Mouse (Mus musculus) cerebellum, adult 2 months (tissue): Measurements from ENCODE around the gene Gm28230.

Source experiments
- CTCF ChIP-seq: fragments of 200-500 bp; IDR thresholded peaks from 2 replicates; pipeline ENCODE4 v1.5.1; 2011; ENCODE audit warnings: low read depth, mild to moderate bottlenecking, control low read depth, low read length, moderate library complexity, borderline replicate concordance; ENCODE audit not compliant: insufficient read depth
- POLR2A ChIP-seq: fragments of 200-500 bp; IDR thresholded peaks from 2 replicates; pipeline ENCODE4 v1.6.1; 2011; ENCODE audit warnings: low read length, control low read depth, borderline replicate concordance; ENCODE audit not compliant: insufficient read depth

GRCm38 (mm10) chr2:74777536-74778275, 51.2 kb downstream of the Gm28230 start:
- TF ChIP-seq CTCF = no peak
- TF ChIP-seq POLR2A = no peak
